Mouse (Mus musculus) MEL (cell line): ENCODE measurements at regions not wholly inside any gene's neighbourhood (a gene's known extent, or its start where the extent isn't known, plus 50 kb on each side); places are given as distances from the start of the nearest gene placed in this dataset.

ENCODE experiments used
- CTCF ChIP-seq, 3 experiments: IDR thresholded peaks in 2 of 3; conservative IDR thresholded peaks in 1 of 3; 2 replicates each; pipeline ENCODE4 v1.5.1; 2011 to 2012; ENCODE audit warnings: low read length in 3 of 3, low read depth in 2 of 3, mild to moderate bottlenecking in 2 of 3, improper control_type of control experiment in 1 of 3, inconsistent platforms in 1 of 3, mixed read lengths in 1 of 3, moderate library complexity in 1 of 3; ENCODE audit not compliant: control insufficient read depth in 1 of 3, insufficient read depth in 1 of 3, poor library complexity in 1 of 3, severe bottlenecking in 1 of 3
- EP300 ChIP-seq, 2 experiments: IDR thresholded peaks; 2 replicates each; pipeline ENCODE4 v1.6.1; 2011; ENCODE audit warnings: improper control_type of control experiment in 2 of 2, low read length in 2 of 2, low read depth in 1 of 2, mild to moderate bottlenecking in 1 of 2
- GATA1 ChIP-seq: IDR thresholded peaks from 2 replicates; pipeline ENCODE4 v1.6.1; 2011; ENCODE audit warnings: low read depth, low read length, improper control_type of control experiment
- HCFC1 ChIP-seq: IDR thresholded peaks from 2 replicates; pipeline ENCODE4 v1.6.1; 2012; ENCODE audit warnings: low read depth, mild to moderate bottlenecking, inconsistent platforms, low read length, improper control_type of control experiment, moderate library complexity
- MAX ChIP-seq: IDR thresholded peaks from 2 replicates; pipeline ENCODE4 v1.6.1; 2011; ENCODE audit warnings: low read length, improper control_type of control experiment
- MXI1 ChIP-seq: IDR thresholded peaks from 2 replicates; pipeline ENCODE4 v1.6.1; 2011; ENCODE audit warnings: mild to moderate bottlenecking, low read depth, low read length, improper control_type of control experiment
- MYC ChIP-seq: IDR thresholded peaks from 2 replicates; pipeline ENCODE4 v1.6.1; 2011; ENCODE audit warnings: low read depth, mild to moderate bottlenecking, low read length, improper control_type of control experiment, moderate library complexity
- POLR2A ChIP-seq, 2 experiments: IDR thresholded peaks; 2 replicates each; pipeline ENCODE4 v1.6.1; 2011 to 2012; ENCODE audit warnings: low read length in 2 of 2, mild to moderate bottlenecking in 2 of 2, control low read depth in 1 of 2, improper control_type of control experiment in 1 of 2, low read depth in 1 of 2, moderate library complexity in 1 of 2; ENCODE audit not compliant: control insufficient read depth in 1 of 2, insufficient read depth in 1 of 2, poor library complexity in 1 of 2
- POLR2AphosphoS5 ChIP-seq: IDR thresholded peaks from 2 replicates; pipeline ENCODE4 v1.6.1; 2012; ENCODE audit warnings: low read depth, borderline replicate concordance, mild to moderate bottlenecking, inconsistent platforms, low read length, moderate library complexity, mixed read lengths
- RCOR1 ChIP-seq: IDR thresholded peaks from 2 replicates; pipeline ENCODE4 v1.6.1; 2012; ENCODE audit warnings: low read depth, mild to moderate bottlenecking, inconsistent platforms, low read length, improper control_type of control experiment
- SIN3A ChIP-seq: IDR thresholded peaks from 2 replicates; pipeline ENCODE4 v1.6.1; 2012; ENCODE audit warnings: low read length, improper control_type of control experiment, inconsistent platforms
- UBTF ChIP-seq: IDR thresholded peaks from 2 replicates; pipeline ENCODE4 v1.6.1; 2012; ENCODE audit warnings: low read depth, mild to moderate bottlenecking, inconsistent platforms, low read length, improper control_type of control experiment, moderate library complexity, borderline replicate concordance; ENCODE audit not compliant: insufficient read depth
- USF1 ChIP-seq: IDR thresholded peaks from 2 replicates; pipeline ENCODE4 v1.6.1; 2014; ENCODE audit warnings: low read depth, mild to moderate bottlenecking, inconsistent platforms, low read length, improper control_type of control experiment, moderate library complexity

- TF ChIP-seq MAX (no peak), EP300 (IDR thresholded peaks at IDR 0.05; ENCODE audit: low read depth in 1 of 2, low read length in 2 of 2) (no peak), USF1 (no peak), MXI1 (no peak), CTCF (IDR thresholded peaks at IDR 0.05 in 2 of 3, conservative IDR thresholded peaks at IDR 0.05 in 1 of 3; ENCODE audit: control insufficient read depth in 1 of 3, insufficient read depth in 1 of 3, low read depth in 2 of 3, low read length in 3 of 3, poor library complexity in 1 of 3, severe bottlenecking in 1 of 3) (no peak), MYC (no peak), POLR2A (IDR thresholded peaks at IDR 0.05; ENCODE audit: control insufficient read depth in 1 of 2, insufficient read depth in 1 of 2, low read depth in 1 of 2, low read length in 2 of 2, poor library complexity in 1 of 2) (no peak), SIN3A (no peak), HCFC1 (no peak), RCOR1 (no peak), UBTF (no peak), POLR2AphosphoS5 (no peak), GATA1 (no peak)
Observed at GRCm38 (mm10) chr14:71251116-71251515, 651.5 kb upstream of the Fam160b2 start.
